Comparison of ENCODE assay signal across 22 mouse cellular contexts in genomic region chr8:119399255-119399654, GRCm38 (mm10). TPM values are rescaled to one million over a fixed set of nuclear protein-coding genes. Genes with fewer than 3 reads are reported as not detected.
DNase-seq lines count a peak whose midpoint lies in the region; ATAC-seq lines count a peak whose summit lies in the region.
"Had no signal": no experiment of that assay in that cellular context is flagged by ENCODE, and none has a peak within 500 bp of the region (broad histone marks: within the 10 kb centered on the region; RNA-seq: fewer than 3 reads in every experiment).

No protein-coding gene starts in this region.

- WGBS in heart, embryonic 16.5 days: 45% methylated on average over 6 of the region's 6 CpGs
- 63% methylated on average over 6 of the region's 6 CpGs for WGBS in kidney, embryonic 16.5 days

- peak overlapping the region; percentile 35; the same call in 1 of the 2 replicates for H3K9ac ChIP-seq in heart, embryonic 16.5 days (ENCODE audit: low read length)
- H3K9ac ChIP-seq in kidney, embryonic 16.5 days (replicated peaks; ENCODE audit: low read length): no peak overlapping the region
- H3K9ac ChIP-seq: embryonic facial prominence, embryonic 13.5 days; hindbrain, embryonic 12.5 days; liver, embryonic 14.5 days; midbrain, embryonic 15.5 days had no signal

- DNase-seq in adrenal gland, postnatal 10 days: peak; percentile 59
- DNase-seq in adrenal gland, adult 2 months: no peak
- peak; percentile 23 for DNase-seq in lung, postnatal 36 days
- no peak for DNase-seq in lung, postnatal 10 days
- no peak for DNase-seq in cerebellum, adult 9-11 months
- no peak for DNase-seq in cerebellum, adult 8-10 months
- DNase-seq: cerebellum, adult 2 months; layer of hippocampus, postnatal 36 days; thymus, postnatal 25 days had no signal

- no peaks in the 10 kb centered on the region for H3K9me3 ChIP-seq in heart, embryonic 16.5 days (replicated peaks; ENCODE audit: control insufficient read depth, low read length)
- no peaks in the 10 kb centered on the region for H3K9me3 ChIP-seq in kidney, embryonic 16.5 days (ENCODE audit: low read length)
- H3K9me3 ChIP-seq: embryonic facial prominence, embryonic 13.5 days; G1E; hindbrain, embryonic 12.5 days; limb, embryonic 10.5 days; megakaryocyte, embryonic 14.5 days; midbrain, embryonic 15.5 days had no signal

- peak; percentile 30; the same call in 1 of the 2 replicates for ATAC-seq in heart, embryonic 16.5 days (replicated peaks; ENCODE audit: extremely low read depth, insufficient read depth, low FRiP score)
- ATAC-seq in kidney, embryonic 16.5 days (ENCODE audit: low FRiP score, low TSS enrichment): no peak
- ATAC-seq: CD4-positive, CD25-positive, alpha-beta regulatory T cell, adult 4 months; forebrain, embryonic 16.5 days; lung, postnatal 0 days; midbrain, embryonic 15.5 days had no signal

- peak overlapping the region; percentile 73 for H3K27ac ChIP-seq in heart, embryonic 16.5 days (ENCODE audit: low read length)
- H3K27ac ChIP-seq in kidney, embryonic 16.5 days (ENCODE audit: low read length): no peak overlapping the region
- H3K27ac ChIP-seq: embryonic facial prominence, embryonic 13.5 days; hindbrain, embryonic 12.5 days; kidney, postnatal 0 days; limb, embryonic 10.5 days; liver, embryonic 14.5 days; midbrain, embryonic 15.5 days had no signal

- H3K27me3 ChIP-seq in heart, embryonic 16.5 days (ENCODE audit: control insufficient read depth, insufficient read depth, low read length): no peaks in the 10 kb centered on the region
- no peaks in the 10 kb centered on the region for H3K27me3 ChIP-seq in kidney, embryonic 16.5 days (ENCODE audit: insufficient read depth, low read length)
- H3K27me3 ChIP-seq: embryonic facial prominence, embryonic 13.5 days; hindbrain, embryonic 12.5 days; megakaryocyte, embryonic 14.5 days; midbrain, embryonic 15.5 days had no signal

- no peak overlapping the region; the same call in 1 of the 2 replicates for H3K4me2 ChIP-seq in heart, embryonic 16.5 days (ENCODE audit: low read depth, low read length)
- H3K4me2 ChIP-seq in kidney, embryonic 16.5 days (replicated peaks; ENCODE audit: low read depth, low read length): no peak overlapping the region
- H3K4me2 ChIP-seq: embryonic facial prominence, embryonic 13.5 days; hindbrain, embryonic 12.5 days; midbrain, embryonic 15.5 days had no signal

- H3K4me3 ChIP-seq in heart, embryonic 16.5 days (ENCODE audit: low read length): no peak overlapping the region
- H3K4me3 ChIP-seq in kidney, embryonic 16.5 days (ENCODE audit: low read length): no peak overlapping the region
- H3K4me3 ChIP-seq: embryonic facial prominence, embryonic 13.5 days; hindbrain, embryonic 12.5 days; limb, embryonic 10.5 days; megakaryocyte, embryonic 14.5 days; midbrain, embryonic 15.5 days had no signal

- peaks cover 4% of the 10 kb centered on the region for H3K36me3 ChIP-seq in heart, embryonic 16.5 days (ENCODE audit: control insufficient read depth, insufficient read depth)
- peaks cover 2% of the 10 kb centered on the region; the same call in 1 of the 2 replicates for H3K36me3 ChIP-seq in kidney, embryonic 16.5 days (ENCODE audit: insufficient read depth, low read length)
- H3K36me3 ChIP-seq: limb, embryonic 10.5 days; midbrain, embryonic 15.5 days had no signal

- H3K4me1 ChIP-seq in heart, embryonic 16.5 days (ENCODE audit: control insufficient read depth, insufficient read depth, low read length): peaks cover 22% of the 10 kb centered on the region
- H3K4me1 ChIP-seq in kidney, embryonic 16.5 days (ENCODE audit: insufficient read depth, low read length): peaks cover 20% of the 10 kb centered on the region

RNA-seq across cellular contexts. Expression of gene Mlycd, which starts 4.6 kb away (rescaled TPM):
- total RNA-seq in adrenal gland, postnatal 10 days (2021): 10 to 100 TPM; 69.7 to 86.6 TPM
- 10 to 100 TPM; 41.8 to 69.4 TPM for total RNA-seq in adrenal gland, adult 2 months (2021)
- polyA plus RNA-seq in adrenal gland, adult 2 months (2012; rRNA removed): 110 and 118 TPM in 2 replicates
- polyA plus RNA-seq in heart, embryonic 16.5 days (2015; fragmentation: Nextera tagmentation; extraction: Ambion mirVana): 21.4 and 25.5 TPM in 2 replicates
- polyA plus RNA-seq in kidney, embryonic 16.5 days (2015; fragmentation: Nextera tagmentation; extraction: Ambion mirVana): 13.6 and 14.1 TPM in 2 replicates

RNA-seq across cellular contexts. Expression of gene Osgin1, which starts 34.7 kb away (rescaled TPM):
- total RNA-seq in adrenal gland, postnatal 10 days (2021): 10 to 100 TPM; 72.1 to 81.4 TPM
- 100 to 1,000 TPM; 123 to 166 TPM for total RNA-seq in adrenal gland, adult 2 months (2021)
- polyA plus RNA-seq in adrenal gland, adult 2 months (2012; rRNA removed): 266 and 274 TPM in 2 replicates
- 0.74 and 0.85 TPM in 2 replicates for polyA plus RNA-seq in heart, embryonic 16.5 days (2015; fragmentation: Nextera tagmentation; extraction: Ambion mirVana)
- 3.2 and 3.6 TPM in 2 replicates for polyA plus RNA-seq in kidney, embryonic 16.5 days (2015; fragmentation: Nextera tagmentation; extraction: Ambion mirVana)

RNA-seq across cellular contexts. Expression of gene Necab2, which starts 47.3 kb away (rescaled TPM):
- total RNA-seq in adrenal gland, postnatal 10 days (2021): 10 to 100 TPM in 1 of 2 experiments, 1 to 10 TPM in 1; 9.4 to 11.9 TPM
- 1 to 10 TPM; 6.5 to 8.2 TPM for total RNA-seq in adrenal gland, adult 2 months (2021)
- polyA plus RNA-seq in adrenal gland, adult 2 months (2012; rRNA removed): 6.8 and 8.4 TPM in 2 replicates
- polyA plus RNA-seq in heart, embryonic 16.5 days (2015; fragmentation: Nextera tagmentation; extraction: Ambion mirVana): 0.12 and 0.21 TPM in 2 replicates
- polyA plus RNA-seq in kidney, embryonic 16.5 days (2015; fragmentation: Nextera tagmentation; extraction: Ambion mirVana): 2.3 and 2.5 TPM in 2 replicates
- total RNA-seq: G1E had no signal
- polyA plus RNA-seq: CD4-positive, CD25-positive, alpha-beta regulatory T cell, adult 4 months; G1E had no signal

RNA-seq across cellular contexts. Expression of gene Hsbp1, which starts 55.0 kb away (rescaled TPM):
- total RNA-seq in adrenal gland, postnatal 10 days (2021): 100 to 1,000 TPM; 168 to 176 TPM
- 100 to 1,000 TPM; 215 to 223 TPM for total RNA-seq in adrenal gland, adult 2 months (2021)
- polyA plus RNA-seq in adrenal gland, adult 2 months (2012; rRNA removed): 33.1 and 38.3 TPM in 2 replicates
- polyA plus RNA-seq in heart, embryonic 16.5 days (2015; fragmentation: Nextera tagmentation; extraction: Ambion mirVana): 296 and 302 TPM in 2 replicates
- polyA plus RNA-seq in kidney, embryonic 16.5 days (2015; fragmentation: Nextera tagmentation; extraction: Ambion mirVana): 329 and 342 TPM in 2 replicates

Comparison
In these comparisons a context has a peak if more than half of its experiments do, and no peak if none do; other contexts are left out.
1. DNase-seq: peak in adrenal gland, postnatal 10 days (single experiment) and lung, postnatal 36 days (single experiment); none in adrenal gland, adult 2 months (single experiment), lung, postnatal 10 days (single experiment), cerebellum, adult 9-11 months (single experiment) and cerebellum, adult 8-10 months (single experiment).
2. RNA of gene Osgin1, which starts 34.7 kb away (polyA plus RNA-seq): 266 to 274 TPM in adrenal gland, adult 2 months; 3.2 to 3.6 TPM in kidney, embryonic 16.5 days and 0.74 to 0.85 TPM in heart, embryonic 16.5 days; every median in the first group is over 10 times any median in the second.